Comparison of ENCODE assay signal across 18 mouse cellular contexts in the genomic region with DNA sequence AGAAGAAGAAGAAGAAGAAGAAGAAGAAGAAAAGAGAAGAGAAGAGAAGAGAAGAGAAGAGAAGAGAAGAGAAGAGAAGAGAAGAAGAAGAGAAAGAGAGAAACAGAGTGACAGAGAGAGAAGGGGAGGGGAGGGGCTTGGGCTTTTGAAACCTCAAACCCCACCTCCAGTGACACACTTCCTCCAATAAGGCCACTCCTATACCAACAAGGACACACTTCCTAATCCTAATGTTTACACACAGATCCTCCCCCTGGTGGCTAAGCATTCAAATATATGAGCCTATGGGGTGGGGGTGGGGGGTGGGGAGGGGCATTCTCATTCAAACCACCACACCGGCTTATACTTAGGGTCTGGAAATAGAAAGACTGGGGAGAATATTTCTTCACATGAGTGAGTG. TPM values are rescaled to one million over a fixed set of nuclear protein-coding genes. Genes with fewer than 3 reads are reported as not detected.
"Had no signal": no experiment of that assay in that cellular context is flagged by ENCODE, and none has a peak within 500 bp of the region (broad histone marks: within the 10 kb centered on the region; RNA-seq: fewer than 3 reads in every experiment).

No protein-coding gene starts in this region.

- H3K9me3 ChIP-seq: midbrain, embryonic 13.5 days had no signal

- H3K4me1 ChIP-seq: midbrain, embryonic 13.5 days had no signal

- DNase-seq: kidney, postnatal 10 days; left cerebral cortex, postnatal 4 days; lung, adult 2 months; lung, postnatal 10 days; right cerebral cortex, adult 18-20 months; right cerebral cortex, postnatal 25 days; thymus, postnatal 4 days had no signal

- ATAC-seq: midbrain, embryonic 13.5 days had no signal

- H3K4me3 ChIP-seq: limb, embryonic 13.5 days; midbrain, embryonic 13.5 days had no signal

- H3K4me2 ChIP-seq: limb, embryonic 13.5 days; midbrain, embryonic 13.5 days had no signal

- H3K36me3 ChIP-seq: limb, embryonic 13.5 days; midbrain, embryonic 13.5 days had no signal

- H3K27me3 ChIP-seq: limb, embryonic 13.5 days; midbrain, embryonic 13.5 days had no signal

- H3K9ac ChIP-seq: limb, embryonic 13.5 days; liver, embryonic 14.5 days; midbrain, embryonic 13.5 days had no signal

- H3K27ac ChIP-seq: limb, embryonic 13.5 days; liver, embryonic 14.5 days; macrophage; midbrain, embryonic 13.5 days; stomach, postnatal 0 days had no signal

RNA-seq across cellular contexts. Expression of gene Spink2, which starts 27.9 kb away (rescaled TPM):
- total RNA-seq: layer of hippocampus, adult 8-10 months; layer of hippocampus, postnatal 14 days; left cerebral cortex, adult 18-20 months; left cerebral cortex, postnatal 10 days; left cerebral cortex, postnatal 4 days; liver, adult 2 months; midbrain, postnatal 0 days had no signal
- polyA plus RNA-seq: liver, adult 2 months; macrophage had no signal
